Mouse (Mus musculus) gastrocnemius, postnatal 14 days (tissue): ENCODE results near the gene Arid3c. TPM values are rescaled to one million over a fixed set of nuclear protein-coding genes. Genes with fewer than 3 reads are reported as not detected.
"Not testable (repeated sequence)": the region's sequence is repeated elsewhere in the genome, so short reads cannot be mapped to it uniquely, and the experiment has no call there.

ENCODE experiments used
- DNase-seq: peaks from one replicate; pipeline ENCODE4 v3.0.0; 2021; ENCODE audit warnings: mixed read lengths
- intact Hi-C: fragments of 180-260 bp; cut with DNase I; formaldehyde crosslinking; loops from one replicate; pipeline ENCODE4 v1.15.1; 2025; ENCODE audit warnings: low total_unique reads
- long read RNA-seq, 2 experiments: library from polyadenylated mRNA; stranded (forward); transcript quantifications; one replicate each; pipeline ENCODE4 v2.0.0; 2021
- total RNA-seq, 2 experiments: library from RNA; stranded (reverse); gene quantifications; 2 replicates each; pipeline ENCODE4 v1.2.3; 2021

Arid3c gene
- total RNA-seq, result not detected
- long read RNA-seq, experiment 1, result 0 reads
- long read RNA-seq, experiment 2, result 0 reads

GRCm38 (mm10) chr4:41731052-41731765 lies at the start of gene Arid3c:
TSS of gene Arid3c (minus strand) at chr4:41731142.
- intact Hi-C loops, result no loop called here
- no peak for DNase-seq

GRCm38 (mm10) chr4:41775840-41776239 lies 44.9 kb upstream of the Arid3c start:
- intact Hi-C loops, DNase-seq: not testable (repeated sequence)

GRCm38 (mm10) chr4:41774506-41774905 lies 43.6 kb upstream of the Arid3c start:
- intact Hi-C loops, DNase-seq: not testable (repeated sequence)

- DNase-seq, result peak; percentile 72
- intact Hi-C loops, result not testable (repeated sequence)
Measured at GRCm38 (mm10) chr4:41774002-41774401, 43.1 kb upstream of the Arid3c start, which contains the start of gene Ccl27a. TSS of gene Ccl27a (minus strand) at chr4:41774247.

GRCm38 (mm10) chr4:41773502-41773901 lies 42.6 kb upstream of the Arid3c start:
- peak; percentile 71 for DNase-seq
- intact Hi-C loops, result not testable (repeated sequence)

- DNase-seq, intact Hi-C loops: not testable (repeated sequence)
Measured at GRCm38 (mm10) chr4:41772946-41773345, 42.0 kb upstream of the Arid3c start.

GRCm38 (mm10) chr4:41767301-41767700 lies 36.4 kb upstream of the Arid3c start:
- DNase-seq, intact Hi-C loops: not testable (repeated sequence)

- intact Hi-C loops, DNase-seq: not testable (repeated sequence)
Measured at GRCm38 (mm10) chr4:41763176-41763575, 32.2 kb upstream of the Arid3c start.

- intact Hi-C loops, result not testable (repeated sequence)
- peak; percentile 91 for DNase-seq
Measured at GRCm38 (mm10) chr4:41762688-41763114, 31.8 kb upstream of the Arid3c start.

- intact Hi-C loops, result no loop called here
- peak; percentile 68 for DNase-seq
Measured at GRCm38 (mm10) chr4:41762099-41762687, 31.3 kb upstream of the Arid3c start.

- intact Hi-C loops, result no loop called here
- no peak for DNase-seq
Measured at GRCm38 (mm10) chr4:41761680-41762079, 30.7 kb upstream of the Arid3c start.

GRCm38 (mm10) chr4:41760911-41761310 lies 30.0 kb upstream of the Arid3c start:
- DNase-seq, result no peak
- intact Hi-C loops, result no loop called here

- intact Hi-C loops, result no loop called here
- DNase-seq, result peak; percentile 95
Measured at GRCm38 (mm10) chr4:41760288-41760721, 29.4 kb upstream of the Arid3c start.

GRCm38 (mm10) chr4:41759656-41760287 lies 28.8 kb upstream of the Arid3c start:
- DNase-seq, result no peak
- intact Hi-C loops, result no loop called here

GRCm38 (mm10) chr4:41759206-41759605 lies 28.3 kb upstream of the Arid3c start:
- no peak for DNase-seq
- intact Hi-C loops, result no loop called here

GRCm38 (mm10) chr4:41758701-41759100 lies 27.8 kb upstream of the Arid3c start:
- intact Hi-C loops, result no loop called here
- DNase-seq, result no peak

- intact Hi-C loops, result no loop called here
- no peak for DNase-seq
Measured at GRCm38 (mm10) chr4:41758021-41758420, 27.1 kb upstream of the Arid3c start.

- no peak for DNase-seq
- intact Hi-C loops, result no loop called here
Measured at GRCm38 (mm10) chr4:41757321-41757720, 26.4 kb upstream of the Arid3c start.

GRCm38 (mm10) chr4:41756440-41756839 lies 25.5 kb upstream of the Arid3c start:
- intact Hi-C loops, result no loop called here
- DNase-seq, result no peak
